Mouse (Mus musculus) right cerebral cortex, postnatal 36 days (tissue): ENCODE data around the gene Mon1b.

ENCODE experiments used
- DNase-seq, 2 experiments: peaks; one replicate each; pipeline ENCODE4 v3.0.0; 2022; ENCODE audit warnings: low spot score in 2 of 2, mixed read lengths in 1 of 2

Mon1b gene

GRCm38 (mm10) chr8:113634670-113635591, at the start of gene Mon1b:
Gene Mon1b (plus strand): TSS chr8:113635587.
- peak; percentile 96 to 97 for DNase-seq

GRCm38 (mm10) chr8:113598401-113598800, 37.0 kb upstream of the Mon1b start:
- no peak for DNase-seq

GRCm38 (mm10) chr8:113632634-113633033, 2.8 kb upstream of the Mon1b start:
- peak in 1 of 2 experiments; percentile 31 for DNase-seq

GRCm38 (mm10) chr8:113634161-113634560, 1.2 kb upstream of the Mon1b start:
- no peak for DNase-seq

- DNase-seq = no peak
Measured at GRCm38 (mm10) chr8:113635592-113636279, 349 bp downstream of the Mon1b start.

GRCm38 (mm10) chr8:113636280-113636628, 867 bp downstream of the Mon1b start:
- no peak for DNase-seq

GRCm38 (mm10) chr8:113640357-113640756, 5.0 kb downstream of the Mon1b start:
- DNase-seq = no peak

- no peak for DNase-seq
Measured at GRCm38 (mm10) chr8:113642926-113643325, 7.5 kb downstream of the Mon1b start, which contains the start of gene Syce1l. Gene Syce1l (plus strand): TSS chr8:113643213.

GRCm38 (mm10) chr8:113643479-113644210, 8.3 kb downstream of the Mon1b start:
- no peak for DNase-seq

- DNase-seq = no peak
Measured at GRCm38 (mm10) chr8:113645220-113645619, 9.8 kb downstream of the Mon1b start.

- DNase-seq = no peak
Measured at GRCm38 (mm10) chr8:113652450-113652849, 17.1 kb downstream of the Mon1b start.

- no peak for DNase-seq
Measured at GRCm38 (mm10) chr8:113653151-113653550, 17.8 kb downstream of the Mon1b start.

- no peak for DNase-seq
Measured at GRCm38 (mm10) chr8:113656154-113656553, 20.8 kb downstream of the Mon1b start.

- no peak for DNase-seq
Measured at GRCm38 (mm10) chr8:113656681-113657298, 21.4 kb downstream of the Mon1b start.

- DNase-seq = no peak
Measured at GRCm38 (mm10) chr8:113660128-113660527, 24.7 kb downstream of the Mon1b start.

- DNase-seq = peak; percentile 79 to 85
Measured at GRCm38 (mm10) chr8:113664544-113664943, 29.2 kb downstream of the Mon1b start.

- DNase-seq = no peak
Measured at GRCm38 (mm10) chr8:113665036-113665435, 29.6 kb downstream of the Mon1b start.

- DNase-seq = no peak
Measured at GRCm38 (mm10) chr8:113665951-113666350, 30.6 kb downstream of the Mon1b start.

GRCm38 (mm10) chr8:113666714-113667432, 31.5 kb downstream of the Mon1b start:
- no peak for DNase-seq

- no peak for DNase-seq
Measured at GRCm38 (mm10) chr8:113669924-113670323, 34.5 kb downstream of the Mon1b start.
